Mouse (Mus musculus) 416B (cell line): ENCODE data around the gene Mrpl47.
A peak's percentile ranks its signal among the peaks of the same experiment; 100 is the strongest.
"Not testable (repeated sequence)": the region's sequence is repeated elsewhere in the genome, so short reads cannot be mapped to it uniquely, and the experiment has no call there.

Experiments
- DNase-seq: peaks from one replicate; pipeline ENCODE4 v3.0.0; 2011; ENCODE audit warnings: low read depth

Gene Mrpl47

DNA sequence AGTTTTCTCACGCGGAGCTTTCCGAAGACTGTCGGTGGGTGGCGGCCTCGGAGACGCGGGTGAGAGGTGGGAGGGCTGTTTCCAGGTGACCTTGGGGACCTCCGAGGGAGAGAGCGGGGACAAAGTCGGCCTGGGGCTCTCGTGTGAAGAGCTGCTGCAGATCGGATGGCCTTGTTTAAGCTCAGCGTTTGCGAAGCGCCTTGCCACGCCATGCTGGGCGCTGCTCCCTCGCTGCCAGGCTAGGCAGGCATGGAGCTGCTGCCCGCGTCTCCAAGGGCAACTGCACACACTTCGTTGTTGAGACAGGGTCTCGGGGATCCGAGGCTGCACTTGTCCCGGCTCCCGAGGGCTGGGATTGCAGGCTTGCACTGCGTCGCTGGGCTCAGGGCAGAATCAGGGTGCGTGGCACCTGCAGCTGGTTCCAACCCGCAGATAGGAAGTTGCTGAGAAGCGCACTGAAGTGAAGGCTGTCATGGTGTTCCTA is at the start of gene Mrpl47:
Gene Mrpl47, minus strand, starts transcription at position 434 of the 484 bp plus-strand sequence.
- peak; percentile 15 for DNase-seq

DNA sequence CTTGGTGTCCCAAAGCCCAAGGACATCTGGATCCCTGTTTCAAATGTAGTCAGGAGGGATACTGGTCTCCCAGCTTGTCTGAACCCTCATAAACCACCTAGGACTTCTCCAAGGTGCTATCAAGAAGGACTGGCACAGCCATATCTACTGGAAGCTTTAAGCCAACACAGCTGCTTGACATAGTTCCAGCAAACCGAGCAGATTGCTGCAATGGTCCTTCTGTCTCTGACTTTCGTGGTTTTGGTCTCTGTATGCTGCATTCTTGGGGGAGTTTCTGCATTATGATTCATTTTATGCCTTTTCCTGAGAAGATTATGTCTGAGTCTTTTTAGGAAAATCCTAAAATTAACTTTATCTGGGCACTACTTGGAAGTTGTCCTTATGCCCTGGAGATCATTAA is 33.4 kb upstream of the Mrpl47 start:
- no peak for DNase-seq

DNA sequence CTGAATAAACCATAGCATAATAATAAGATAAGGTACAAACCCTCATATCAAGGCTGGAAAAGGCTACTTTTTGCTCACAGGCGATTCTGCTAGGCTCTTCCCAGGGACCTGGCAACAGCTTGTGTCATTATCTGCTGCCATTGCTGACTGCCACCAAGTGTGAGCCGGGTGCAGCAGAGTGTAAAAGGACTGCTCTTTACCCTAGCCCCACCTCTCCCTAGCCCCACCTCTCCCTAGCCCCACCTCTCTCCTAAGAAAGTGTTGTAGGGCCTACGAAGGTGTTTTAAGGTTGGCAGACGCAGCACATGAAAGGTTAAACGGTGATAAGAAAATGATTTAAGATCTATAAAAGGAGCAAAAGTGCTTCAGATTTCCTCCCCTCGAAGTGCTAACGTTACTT is 26.5 kb upstream of the Mrpl47 start:
- DNase-seq, result no peak

DNA sequence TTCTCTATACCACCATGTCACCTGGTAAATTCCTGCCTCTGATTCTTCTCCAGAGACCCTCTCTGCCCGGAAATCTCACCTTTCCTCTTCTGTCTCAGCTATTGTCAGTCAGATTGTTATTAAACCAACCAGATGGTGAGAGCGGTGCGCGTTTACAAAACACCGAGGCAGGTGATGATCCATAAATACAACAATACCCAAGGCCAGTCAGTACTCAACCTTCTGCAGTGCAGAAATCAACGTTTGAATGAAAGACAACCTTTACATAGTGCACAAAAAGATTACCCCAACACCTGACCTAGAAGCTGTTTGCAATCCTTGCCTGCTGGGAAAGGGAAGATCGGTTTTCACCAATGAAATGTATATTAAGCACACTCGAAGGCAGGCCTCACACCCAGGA is 25.6 kb upstream of the Mrpl47 start:
- no peak for DNase-seq

DNA sequence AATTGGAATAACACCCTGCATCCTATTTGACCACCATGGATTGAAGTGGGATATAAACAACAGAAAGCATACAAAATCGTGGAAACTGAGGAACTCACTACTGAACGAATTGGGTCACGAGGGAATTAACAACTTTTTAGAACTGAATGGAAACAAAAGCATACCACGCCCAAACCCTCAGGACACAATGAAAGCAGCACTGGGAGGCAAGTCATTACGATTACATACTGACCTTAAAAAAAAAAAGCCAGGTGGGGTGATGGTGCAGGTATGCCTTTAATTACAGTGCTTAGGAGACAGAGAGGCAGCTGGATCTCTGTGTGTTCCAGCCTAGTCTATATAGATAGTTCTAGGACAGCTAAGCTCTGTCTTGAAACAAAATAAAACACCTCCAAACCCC is 21.8 kb upstream of the Mrpl47 start:
- no peak for DNase-seq

DNA sequence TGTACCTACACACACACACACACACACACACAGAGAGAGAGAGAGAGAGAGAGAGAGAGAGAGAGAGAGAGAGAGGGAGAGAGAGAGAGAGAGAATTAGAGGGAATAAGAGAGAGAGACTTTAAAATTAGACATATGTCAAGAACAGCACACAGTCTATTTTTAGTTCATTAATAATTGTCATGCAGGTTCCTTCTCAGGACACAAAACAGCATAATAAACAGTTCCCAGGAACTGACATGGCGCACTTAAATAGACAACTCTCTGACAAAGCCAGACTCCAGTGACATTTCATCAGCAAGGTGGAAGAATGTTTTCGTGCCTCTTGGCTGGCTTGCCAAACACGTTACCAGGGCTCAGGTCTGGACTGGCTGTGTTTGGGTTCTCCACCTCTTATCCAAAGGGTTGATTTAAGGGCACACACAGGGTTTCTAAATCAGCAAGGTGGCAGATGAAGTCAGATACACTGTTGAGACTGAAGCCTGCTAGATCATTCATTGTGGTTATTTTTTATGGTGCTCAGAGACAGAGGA is 17.0 kb upstream of the Mrpl47 start:
- no peak for DNase-seq

DNA sequence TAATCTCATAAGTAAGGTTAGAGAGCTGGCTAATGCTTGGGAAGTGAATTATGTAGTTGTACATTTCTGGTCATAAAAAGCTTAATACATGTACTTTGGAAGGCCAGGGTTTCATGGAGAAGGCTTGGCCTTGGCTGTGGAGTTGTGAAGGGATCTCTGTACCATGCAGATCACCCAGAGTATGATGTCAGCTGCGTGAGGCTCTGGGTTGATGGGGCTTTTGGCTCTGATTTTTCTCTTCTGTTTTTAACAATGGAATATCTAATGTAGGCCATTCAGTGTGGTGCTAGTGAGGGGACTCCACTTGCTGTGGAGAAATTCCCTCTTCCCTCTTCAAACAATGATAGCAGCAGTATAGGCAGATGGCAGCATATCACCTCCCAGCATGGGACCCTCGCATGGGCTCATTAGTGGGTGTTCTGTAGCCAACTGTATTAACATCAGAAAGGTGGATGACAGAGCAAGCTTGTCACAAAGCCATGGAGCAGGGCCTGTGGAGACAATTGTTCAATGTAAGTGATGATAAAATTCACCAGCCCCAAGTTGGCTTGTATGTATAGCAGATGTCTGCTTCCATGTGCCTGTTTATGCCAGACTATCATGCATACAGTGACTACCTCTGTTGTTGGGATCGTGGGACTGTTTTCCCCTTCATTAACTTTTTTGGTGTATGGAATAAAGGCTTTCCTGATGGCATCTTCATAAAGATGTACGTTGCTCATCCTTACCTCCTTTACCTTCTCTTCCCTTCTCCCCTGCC is 12.6 kb upstream of the Mrpl47 start:
- no peak for DNase-seq

DNA sequence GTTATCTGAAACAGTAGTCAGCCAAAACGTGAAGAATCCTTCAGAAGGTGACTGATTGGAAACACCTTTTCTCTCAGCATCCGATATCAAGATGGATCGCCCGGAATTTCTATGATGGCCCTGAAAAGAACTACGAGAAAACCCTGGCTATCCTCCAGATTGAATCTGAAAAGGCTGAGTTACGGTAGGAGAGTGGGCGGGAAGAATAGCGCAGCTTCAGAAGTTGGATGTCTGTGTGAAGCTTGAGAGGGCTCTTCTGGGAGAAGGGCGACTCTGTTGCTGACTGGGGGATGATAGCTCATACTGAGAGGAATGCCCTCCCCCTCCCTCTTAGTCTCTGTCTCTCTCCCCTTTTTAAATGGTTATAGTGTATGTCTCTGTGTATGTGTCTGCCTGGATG is 11.0 kb upstream of the Mrpl47 start:
- no peak for DNase-seq

DNA sequence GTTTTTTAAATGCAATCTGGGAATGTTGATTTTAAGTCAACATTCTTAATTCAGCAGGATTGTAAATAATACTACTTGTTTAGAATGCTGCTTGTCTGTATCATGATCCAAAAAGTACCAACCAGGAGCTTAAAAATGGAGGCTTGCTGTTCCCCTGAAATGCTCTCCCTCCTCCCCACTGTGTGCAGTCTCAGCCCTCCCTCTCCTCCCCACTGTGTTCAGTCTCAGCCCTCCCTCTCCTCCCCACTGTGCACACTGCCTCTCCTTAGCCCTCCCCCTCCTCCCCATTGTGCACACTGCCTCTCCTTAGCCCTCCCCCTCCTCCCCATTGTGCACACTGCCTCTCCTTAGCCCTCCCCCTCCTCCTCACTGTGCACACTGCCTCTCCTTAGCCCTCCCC is 8.0 kb upstream of the Mrpl47 start:
- not testable (repeated sequence) for DNase-seq

DNA sequence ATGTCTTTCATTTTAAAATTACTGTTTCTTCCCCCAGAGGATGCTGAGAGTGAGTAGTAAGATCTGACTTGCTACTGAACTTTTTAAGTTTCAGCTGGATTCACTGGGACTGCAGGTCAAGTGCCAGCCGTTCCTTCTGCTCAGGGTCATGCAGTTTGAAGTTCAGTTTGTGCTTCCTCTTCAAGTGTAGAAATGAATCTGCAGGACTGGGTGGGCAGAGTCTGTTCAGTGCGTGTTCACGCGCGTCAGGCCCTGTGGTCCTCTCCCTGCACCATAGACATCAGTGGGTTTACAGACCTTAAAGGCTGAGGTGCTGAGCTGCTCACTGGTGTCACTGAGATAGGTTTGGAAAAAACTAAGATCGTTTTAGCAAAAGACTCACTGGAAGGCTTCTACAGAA is 7.6 kb upstream of the Mrpl47 start:
- DNase-seq, result no peak

DNA sequence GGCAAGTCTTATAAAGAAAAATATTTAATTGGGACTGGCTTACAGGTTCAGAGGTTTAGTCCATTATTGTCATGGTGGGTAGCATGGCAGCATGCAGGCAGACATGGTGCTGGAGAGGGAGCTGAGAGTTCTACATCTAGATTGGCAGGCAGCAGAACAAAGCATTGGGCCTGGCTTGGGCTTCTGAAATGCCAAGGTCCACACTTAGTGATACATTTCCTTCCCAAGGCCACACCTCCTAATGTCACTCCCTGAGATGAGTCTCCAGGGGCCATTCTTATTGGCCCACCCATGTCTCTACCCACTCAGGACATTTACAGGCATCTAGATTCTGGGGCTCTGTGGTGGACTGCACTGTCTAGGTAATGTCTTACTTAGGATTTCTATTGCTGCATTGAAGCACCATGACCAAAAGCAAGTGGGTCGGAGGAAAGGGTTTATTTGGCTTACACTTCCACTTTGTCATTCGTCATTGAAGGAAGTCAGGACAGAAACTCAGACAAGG is 4.9 kb upstream of the Mrpl47 start:
- DNase-seq, result no peak

DNA sequence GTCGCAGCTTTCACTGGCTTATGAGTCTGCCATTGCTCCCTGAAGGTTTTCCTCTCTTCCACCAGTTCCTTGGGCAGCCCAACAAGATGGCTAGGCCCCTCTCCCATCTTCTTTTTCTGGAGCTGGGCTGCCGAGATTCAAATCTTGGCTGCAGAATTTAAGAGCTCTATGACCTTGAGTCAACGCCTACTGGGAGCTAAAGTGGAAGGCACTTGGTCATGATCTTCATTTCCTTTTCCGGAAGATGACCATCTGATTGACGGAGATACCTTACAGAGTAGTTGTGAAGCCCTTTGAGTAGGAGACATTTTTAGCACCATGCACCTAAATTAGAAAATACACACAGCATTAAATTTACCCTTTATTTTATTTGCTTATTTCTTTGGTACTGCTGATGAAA is 1.1 kb upstream of the Mrpl47 start:
- DNase-seq, result peak; percentile 81

DNA sequence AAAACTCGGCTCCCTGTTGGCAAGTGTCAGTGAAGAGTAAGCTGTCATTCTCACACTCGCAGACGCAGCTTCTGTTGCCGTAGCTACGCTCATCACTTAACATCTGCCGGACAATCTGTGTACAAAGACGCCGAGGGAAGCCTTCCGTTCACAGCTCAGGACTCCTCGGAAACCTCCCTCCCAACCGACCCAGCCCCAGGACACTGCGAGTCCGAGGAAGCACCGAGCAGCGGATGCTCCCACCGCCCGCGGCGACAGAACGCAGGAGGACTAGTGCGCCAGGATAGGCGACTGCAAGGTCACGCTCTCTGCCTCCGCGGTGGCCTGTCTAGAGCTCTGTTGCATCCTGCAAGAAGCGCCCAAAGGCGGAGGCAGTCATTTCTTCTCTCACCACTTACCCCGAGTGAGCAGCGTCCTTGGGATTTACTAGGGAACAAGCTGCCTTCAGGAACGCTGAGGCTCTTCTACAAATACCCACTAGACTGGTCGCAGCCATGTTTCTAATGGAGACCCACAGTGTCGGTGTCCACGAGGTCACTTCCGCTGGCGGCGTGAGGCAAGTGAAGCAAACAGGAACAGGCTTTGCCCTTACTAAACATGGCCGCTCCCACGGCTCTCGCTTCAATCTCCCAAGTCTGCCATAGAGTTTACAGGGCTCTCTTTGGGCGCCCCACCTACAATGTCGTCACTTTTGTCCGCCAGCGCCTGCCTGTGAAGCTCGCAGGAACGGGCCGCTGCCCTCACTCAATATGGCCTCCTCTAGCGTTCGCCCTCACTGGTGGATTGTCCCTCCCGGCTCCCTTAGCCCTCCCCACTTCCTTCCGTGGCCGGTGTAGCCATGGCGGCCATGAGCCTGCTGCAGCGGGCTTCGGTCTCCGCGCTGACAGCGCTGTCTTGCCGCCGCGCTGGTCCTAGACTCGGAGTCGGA is 897 bp downstream of the Mrpl47 start, which contains the start of gene Ndufb5:
Gene Ndufb5, plus strand, starts transcription at position 747 of the 928 bp plus-strand sequence.
- DNase-seq, result peak; percentile 99

DNA sequence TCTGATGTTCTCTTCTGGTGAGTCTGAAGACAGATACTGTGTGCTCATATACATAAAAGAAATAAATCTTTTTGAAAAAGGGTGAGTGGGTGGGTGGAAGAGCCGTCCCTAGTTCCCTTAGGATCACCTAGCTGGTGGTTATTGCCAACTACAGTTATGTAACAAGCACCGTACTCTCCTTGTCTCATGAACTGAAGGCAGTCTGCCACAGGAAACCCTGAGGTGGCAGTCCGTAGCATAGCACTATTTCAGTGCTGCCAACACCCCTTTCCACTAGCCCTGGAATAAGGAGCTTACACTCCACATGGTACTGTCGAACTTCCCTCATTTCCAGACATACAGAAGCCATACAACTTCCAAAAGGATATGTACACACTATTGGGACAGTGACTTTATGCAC is 9.5 kb downstream of the Mrpl47 start:
- no peak for DNase-seq

DNA sequence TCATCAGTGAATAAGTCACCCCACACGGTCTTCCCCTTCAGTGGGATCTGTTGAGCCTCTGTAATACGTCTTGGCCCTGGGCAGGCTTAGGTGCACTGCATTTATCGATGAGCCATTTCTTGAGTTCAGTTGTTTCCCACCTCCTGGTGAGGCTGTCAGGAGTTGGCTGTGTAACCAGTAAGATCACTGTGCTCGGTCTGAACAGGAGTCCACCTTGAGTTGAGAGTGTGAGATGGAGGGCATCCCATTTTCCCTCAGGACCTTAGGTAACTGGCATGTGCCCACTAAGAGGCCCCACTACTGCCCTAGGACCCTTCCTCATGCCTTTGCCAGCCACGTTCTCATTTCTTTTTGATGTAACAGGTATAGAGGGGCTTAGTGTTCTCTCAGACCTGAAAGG is 11.5 kb downstream of the Mrpl47 start:
- no peak for DNase-seq

DNA sequence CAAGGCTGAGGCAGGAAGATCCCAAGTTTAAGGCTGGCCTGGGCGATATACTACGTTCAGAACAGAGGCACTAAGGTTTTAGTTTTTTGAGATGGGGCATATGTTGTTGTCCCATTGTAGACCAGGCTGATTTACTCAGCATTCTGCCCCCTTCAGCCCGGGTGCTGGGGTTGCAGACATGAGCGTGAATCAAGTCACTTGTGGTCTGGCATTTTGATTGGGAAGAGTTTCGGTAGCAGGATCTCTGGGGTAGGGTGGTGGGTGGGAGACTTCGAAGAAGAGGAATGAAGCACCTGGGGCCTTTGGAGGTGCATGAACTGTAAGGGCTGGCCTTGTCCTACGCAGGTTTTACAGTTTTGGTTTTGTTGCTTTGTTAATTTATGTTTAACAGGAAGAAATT is 13.2 kb downstream of the Mrpl47 start:
- DNase-seq, result no peak

DNA sequence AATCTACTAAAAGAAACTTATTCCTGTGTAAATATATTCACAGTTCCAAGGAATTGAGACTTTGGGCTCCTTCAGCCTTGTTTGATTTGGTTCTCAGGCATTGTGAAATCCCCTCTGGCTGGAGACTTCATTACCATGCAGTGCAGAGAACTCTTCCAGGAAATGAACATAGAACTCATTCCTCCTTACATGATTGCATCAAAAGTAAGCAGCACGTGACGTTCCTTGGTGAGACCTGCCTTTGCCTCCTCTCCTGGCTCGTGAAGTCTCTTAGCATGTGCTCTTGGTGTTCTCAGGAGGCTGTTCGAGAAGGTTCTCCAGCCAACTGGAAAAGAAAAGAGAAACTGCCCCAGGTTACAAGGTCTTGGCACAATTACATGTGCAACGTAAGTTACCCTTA is 19.1 kb downstream of the Mrpl47 start:
- DNase-seq, result no peak

DNA sequence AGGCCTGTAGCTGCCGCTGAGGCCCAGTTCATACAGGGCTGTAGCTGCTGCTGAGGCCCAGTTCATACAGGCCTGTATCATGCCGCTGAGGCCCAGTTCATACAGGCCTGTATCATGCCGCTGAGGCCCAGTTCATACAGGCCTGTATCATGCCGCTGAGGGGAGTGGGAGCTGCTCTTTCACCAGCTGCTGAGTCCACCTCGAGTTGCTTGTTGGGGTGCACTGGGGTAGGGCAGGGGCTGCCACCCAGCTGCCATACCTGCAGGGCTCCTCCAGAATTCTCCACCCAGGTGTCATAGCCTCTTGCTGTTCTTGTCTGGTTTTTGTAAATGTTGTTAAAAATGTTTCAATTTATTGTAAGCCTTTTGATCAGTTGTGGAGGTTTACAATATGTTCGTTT is 20.0 kb downstream of the Mrpl47 start:
- not testable (repeated sequence) for DNase-seq

DNA sequence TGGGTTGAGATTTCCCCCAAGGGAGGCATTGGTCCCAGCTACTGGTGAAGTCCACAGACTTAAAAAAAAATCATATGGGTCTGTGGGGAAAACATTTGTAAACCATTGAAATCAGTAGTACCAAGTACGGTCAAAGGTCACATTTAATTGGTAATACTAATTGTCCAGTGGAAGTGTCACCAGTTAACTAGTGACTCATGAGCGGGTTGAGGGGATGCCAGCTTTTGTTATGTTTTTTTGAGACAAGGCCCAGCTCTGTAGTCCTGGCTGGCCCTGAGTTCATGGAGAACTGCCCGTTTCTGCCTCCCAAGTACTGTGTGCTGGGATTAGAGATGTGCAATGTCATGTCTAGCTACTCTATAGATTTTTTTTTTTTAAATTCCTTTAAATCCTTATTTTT is 23.7 kb downstream of the Mrpl47 start:
- no peak for DNase-seq

DNA sequence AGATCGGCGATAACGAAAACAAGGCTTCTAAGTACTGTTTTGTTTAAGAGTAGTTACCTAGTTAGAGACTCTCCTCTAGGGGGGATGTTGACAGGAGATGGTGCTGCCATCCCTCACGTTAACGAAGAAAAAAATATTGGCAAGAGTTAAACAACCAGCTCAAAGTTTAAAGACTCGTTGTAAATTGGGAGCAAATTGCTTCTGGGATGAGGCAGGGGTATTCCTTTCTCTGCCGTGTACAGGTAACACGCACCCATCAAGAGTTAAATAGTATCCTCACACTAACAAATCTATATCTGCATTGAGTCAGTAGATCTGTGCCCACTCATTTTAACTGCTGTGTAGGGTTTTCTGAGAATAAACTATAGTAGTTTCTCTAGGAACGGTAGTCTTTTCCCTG is 28.0 kb downstream of the Mrpl47 start:
- no peak for DNase-seq

DNA sequence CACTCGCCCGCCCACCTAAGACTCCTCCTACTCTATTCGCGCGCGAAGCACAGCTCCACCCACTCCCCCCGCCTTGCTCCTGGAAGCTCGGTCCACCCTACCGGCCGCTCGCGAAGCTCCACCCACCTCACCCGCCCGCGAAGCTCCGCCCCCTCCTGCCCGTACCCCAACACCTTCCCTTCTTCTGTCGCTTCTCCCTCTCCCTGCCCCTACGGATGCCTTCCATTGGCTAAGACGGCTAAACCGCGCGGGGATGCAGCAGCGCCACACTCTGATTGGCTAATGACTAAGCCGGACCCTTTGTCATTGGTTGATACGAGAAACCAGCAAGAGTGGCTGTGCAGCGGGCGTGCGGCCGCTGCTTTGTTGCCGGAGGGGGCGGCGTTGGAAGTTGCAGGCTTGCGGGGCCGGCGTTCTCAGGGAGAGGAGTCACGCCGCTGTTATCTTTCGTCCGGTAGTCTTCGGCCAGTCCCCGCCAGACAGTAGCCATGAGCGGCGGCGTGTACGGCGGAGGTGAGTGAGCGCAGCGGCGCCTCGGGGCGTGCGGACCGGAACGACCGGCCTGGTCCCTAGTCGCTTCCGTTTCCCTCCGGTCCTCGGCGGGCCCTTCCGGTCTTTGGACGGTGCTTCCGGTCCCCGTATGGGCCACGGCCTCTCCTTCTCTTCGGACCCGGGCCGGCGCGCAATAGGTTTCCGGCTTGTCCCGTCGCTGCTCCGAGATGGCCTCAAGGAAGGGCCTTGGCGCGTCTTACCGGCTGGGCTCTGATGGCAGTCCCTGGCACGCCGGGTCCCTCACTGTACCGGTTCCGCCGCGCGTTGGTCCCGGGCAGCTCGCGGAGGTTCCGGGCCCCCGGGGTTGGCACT is 28.8 kb downstream of the Mrpl47 start:
- peak; percentile 100 for DNase-seq

DNA sequence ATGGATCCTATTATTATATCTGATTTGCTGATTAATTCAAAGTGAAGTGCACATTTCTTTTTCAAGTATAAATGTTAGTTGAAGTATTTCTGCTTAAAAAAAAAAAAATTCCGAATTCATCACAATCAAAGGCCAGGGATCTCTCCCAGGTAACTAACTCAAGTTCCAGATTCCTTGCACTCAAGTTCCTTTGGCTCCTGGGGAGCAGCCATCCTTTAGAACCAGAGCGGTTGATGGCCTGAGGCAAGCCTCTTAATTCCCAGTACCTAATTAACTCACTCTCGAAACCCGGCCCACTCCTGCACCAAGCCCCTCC is 29.4 kb downstream of the Mrpl47 start:
- no peak for DNase-seq
